Mouse (Mus musculus) layer of hippocampus, adult 9-11 months (tissue): ENCODE measurements at regions not wholly inside any gene's neighbourhood (a gene's known extent, or its start where the extent isn't known, plus 50 kb on each side); places are given as distances from the start of the nearest gene placed in this dataset.
"Not testable (repeated sequence)": the region's sequence is repeated elsewhere in the genome, so short reads cannot be mapped to it uniquely, and the experiment has no call there.

ENCODE experiments used
- DNase-seq: peaks from one replicate; pipeline ENCODE4 v3.0.0; 2022

- no peak for DNase-seq
Measured at GRCm38 (mm10) chr5:149815879-149816278, 137.8 kb downstream of the B3glct start.

GRCm38 (mm10) chr5:149818812-149819211 is 140.8 kb downstream of the B3glct start:
- DNase-seq = no peak

GRCm38 (mm10) chr5:149823821-149824220 is 145.8 kb downstream of the B3glct start:
- no peak for DNase-seq

GRCm38 (mm10) chr5:149827599-149827998 is 149.6 kb downstream of the B3glct start:
- no peak for DNase-seq

GRCm38 (mm10) chr5:149831122-149831861 is 153.3 kb downstream of the B3glct start:
- DNase-seq = peak; percentile 45

GRCm38 (mm10) chr5:149837379-149837778 is 159.3 kb downstream of the B3glct start:
- no peak for DNase-seq

GRCm38 (mm10) chr5:149842491-149842890 is 164.5 kb downstream of the B3glct start:
- no peak for DNase-seq

GRCm38 (mm10) chr5:149843310-149843709 is 165.3 kb downstream of the B3glct start:
- DNase-seq = no peak

GRCm38 (mm10) chr5:149845256-149845655 is 167.2 kb downstream of the B3glct start:
- DNase-seq = no peak

GRCm38 (mm10) chr5:149848465-149848864 is 170.0 kb upstream of the Rxfp2 start:
- no peak for DNase-seq

- DNase-seq = peak; percentile 44
Measured at GRCm38 (mm10) chr5:149851011-149851410, 167.5 kb upstream of the Rxfp2 start.

- DNase-seq = no peak
Measured at GRCm38 (mm10) chr5:149852516-149852915, 166.0 kb upstream of the Rxfp2 start.

GRCm38 (mm10) chr5:149856101-149856500 is 162.4 kb upstream of the Rxfp2 start:
- no peak for DNase-seq

GRCm38 (mm10) chr5:149857019-149857418 is 161.5 kb upstream of the Rxfp2 start:
- no peak for DNase-seq

- peak; percentile 22 for DNase-seq
Measured at GRCm38 (mm10) chr5:149861489-149861962, 156.9 kb upstream of the Rxfp2 start.

GRCm38 (mm10) chr5:149867926-149868325 is 150.5 kb upstream of the Rxfp2 start:
- DNase-seq = no peak

- DNase-seq = no peak
Measured at GRCm38 (mm10) chr5:149869441-149869840, 149.0 kb upstream of the Rxfp2 start.

- DNase-seq = no peak
Measured at GRCm38 (mm10) chr5:149870596-149870995, 147.9 kb upstream of the Rxfp2 start.

GRCm38 (mm10) chr5:149871521-149871920 is 147.0 kb upstream of the Rxfp2 start:
- no peak for DNase-seq

- no peak for DNase-seq
Measured at GRCm38 (mm10) chr5:149873482-149874002, 144.9 kb upstream of the Rxfp2 start.

GRCm38 (mm10) chr5:149874342-149874741 is 144.1 kb upstream of the Rxfp2 start:
- no peak for DNase-seq

GRCm38 (mm10) chr5:149892453-149892852 is 126.0 kb upstream of the Rxfp2 start:
- DNase-seq = not testable (repeated sequence)

GRCm38 (mm10) chr5:149906927-149907326 is 111.5 kb upstream of the Rxfp2 start:
- no peak for DNase-seq

- no peak for DNase-seq
Measured at GRCm38 (mm10) chr5:149908376-149909078, 109.9 kb upstream of the Rxfp2 start.
